Mouse (Mus musculus) small intestine, adult 10 weeks (tissue): ENCODE measurements around the gene Cps1. TPM values are rescaled to one million over a fixed set of nuclear protein-coding genes. Genes with fewer than 3 reads are reported as not detected.

Experiments used
- polyA plus RNA-seq: library from polyadenylated mRNA; stranded (reverse); fragments of 350-450 nt; fragmentation: Illumina TruSeq; extraction: RNeasy Lipid Tissue Mini Kit (QIAGEN cat#74804); gene quantifications from one replicate; pipeline ENCODE4 v1.2.3, GENCODE M21; 2014; ENCODE audit warnings: low replicate concordance

The Cps1 gene
- polyA plus RNA-seq = 400 TPM

GRCm38 (mm10) chr1:67122797-67123196 lies at the start of gene Cps1:
Cps1 (plus strand) TSS chr1:67123026.

Other genes with a start within 250 kb of the Cps1 start
- gene Myl1, start 177.6 kb upstream of the Cps1 start, polyA plus RNA-seq = 4.8 TPM
- 4.2 TPM for gene Lancl1, start 84.2 kb upstream of the Cps1 start, polyA plus RNA-seq